Mouse (Mus musculus) kidney, postnatal 0 days (tissue): ENCODE measurements at regions not wholly inside any gene's neighbourhood (a gene's known extent, or its start where the extent isn't known, plus 50 kb on each side); places are given as distances from the start of the nearest gene placed in this dataset.
A peak's percentile ranks its signal among the peaks of the same experiment; 100 is the strongest.

Experiments used
- ATAC-seq: fragments of 200-750 bp; cut with Nextera tagmentation; replicated peaks from 2 replicates; pipeline ENCODE4 v1.8.0; 2017; ENCODE audit warnings: low read depth, moderate number of reproducible peaks, moderate TSS enrichment, moderate library complexity; ENCODE audit not compliant: low FRiP score
- DNase-seq: peaks from one replicate; pipeline ENCODE4 v3.0.0-alpha.2; 2016; ENCODE audit warnings: low spot score
- H3K27ac ChIP-seq: fragments of 300-500 bp; sonication (generic); 2 replicates; pipeline ENCODE4 v1.5.1; 2014; ENCODE audit warnings: mild to moderate bottlenecking
- H3K27me3 ChIP-seq: fragments of 300-500 bp; sonication (generic); 2 replicates; pipeline ENCODE4 v1.6.1; 2014; ENCODE audit warnings: low read length, mixed read lengths; ENCODE audit not compliant: insufficient read depth
- H3K36me3 ChIP-seq: fragments of 300-500 bp; sonication (generic); 2 replicates; pipeline ENCODE4 v1.6.1; 2014; ENCODE audit warnings: low read length, mixed read lengths; ENCODE audit not compliant: insufficient read depth
- H3K4me1 ChIP-seq: fragments of 300-500 bp; sonication (generic); replicated peaks from 2 replicates; pipeline ENCODE4 v1.6.1; 2014; ENCODE audit warnings: antibody characterized with exemption, low read length, mixed read lengths; ENCODE audit not compliant: insufficient read depth
- H3K4me2 ChIP-seq: fragments of 300-500 bp; sonication (generic); 2 replicates; pipeline ENCODE4 v1.6.1; 2014; ENCODE audit warnings: mild to moderate bottlenecking, low read length, moderate library complexity, mixed read lengths
- H3K4me3 ChIP-seq: fragments of 300-500 bp; sonication (generic); replicated peaks from 2 replicates; pipeline ENCODE4 v1.5.1; 2014; ENCODE audit warnings: low read depth, low read length
- H3K9ac ChIP-seq: fragments of 300-500 bp; sonication (generic); 2 replicates; pipeline ENCODE4 v1.6.1; 2014; ENCODE audit warnings: low read depth, low read length
- H3K9me3 ChIP-seq: fragments of 300-500 bp; sonication (generic); replicated peaks from 2 replicates; pipeline ENCODE4 v1.6.1; 2016; ENCODE audit warnings: low read length, inconsistent platforms, mixed read lengths
- CTCF ChIP-seq: IDR thresholded peaks from 2 replicates; pipeline ENCODE4 v1.5.1; 2016; ENCODE audit warnings: antibody characterized with exemption, low read depth, mild to moderate bottlenecking, moderate library complexity
- WGBS: fragments of 180-500 bp; shearing (Covaris S2); extraction: QIAGEN DNeasy Blood & Tissue Kit; methylation state at CpG from one replicate; pipeline ENCODE4 v1.1.7; 2014; 5-methylcytosine and 5-hydroxymethylcytosine counted together

- TF ChIP-seq CTCF, result no peak
- no peaks in the 10 kb centered on the region for H3K36me3 ChIP-seq
- DNase-seq (no peak), ATAC-seq (no peak)
- H3K27ac ChIP-seq, result no peak overlapping the region
- 0 out of 2 replicates have a peak, but pooled peaks cover 3% of the 10 kb centered on the region for H3K4me1 ChIP-seq
- no peaks in the 10 kb centered on the region for H3K27me3 ChIP-seq
- no peak overlapping the region for H3K9ac ChIP-seq
- no peak overlapping the region for H3K4me3 ChIP-seq
- WGBS, result 65% methylated on average over 13 of the region's 13 CpGs
- H3K4me2 ChIP-seq, result no peak overlapping the region
- H3K9me3 ChIP-seq, result no peaks in the 10 kb centered on the region
These were observed 284.2 kb upstream of the Msx2 start for GRCm38 (mm10) chr13:53756970-53757530.

DNA sequence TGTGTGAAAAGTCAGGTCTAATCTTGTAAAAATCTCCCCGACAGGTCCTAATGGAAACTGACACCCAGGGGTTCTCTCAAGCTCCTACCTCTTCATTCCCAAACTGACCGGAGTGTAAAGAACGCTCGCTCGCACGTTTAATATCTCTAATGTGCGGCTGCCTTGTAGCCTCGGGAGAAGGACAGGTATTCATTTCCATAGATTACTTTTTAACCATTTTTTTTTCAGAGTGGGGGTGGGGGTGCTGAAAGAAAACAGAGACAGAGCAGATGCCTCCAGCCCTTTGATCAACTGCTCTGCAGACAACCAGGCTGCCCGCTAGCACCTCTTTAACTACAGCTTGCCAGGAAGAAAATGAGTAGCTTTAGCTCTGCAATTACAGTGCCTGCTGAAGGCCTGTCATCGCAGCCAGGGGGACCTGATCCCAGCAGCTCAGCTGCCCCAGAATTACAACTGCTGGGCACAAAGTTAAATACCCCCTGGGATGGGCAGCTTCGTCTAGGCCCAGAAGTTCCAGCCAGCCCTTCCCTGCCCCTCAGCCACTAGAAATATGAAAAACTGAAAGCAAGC is 282.3 kb upstream of the Msx2 start:
- H3K4me3 ChIP-seq, result no peak overlapping the region
- TF ChIP-seq CTCF, result no peak
- H3K4me1 ChIP-seq, result 0 out of 2 replicates have a peak, but pooled peaks cover 3% of the 10 kb centered on the region
- no peak overlapping the region for H3K4me2 ChIP-seq
- H3K9ac ChIP-seq, result no peak overlapping the region
- H3K27ac ChIP-seq, result no peak overlapping the region
- WGBS, result 48% methylated on average over 11 of the region's 11 CpGs
- no peaks in the 10 kb centered on the region for H3K36me3 ChIP-seq
- ATAC-seq (no peak), DNase-seq (no peak)
- no peaks in the 10 kb centered on the region for H3K9me3 ChIP-seq
- H3K27me3 ChIP-seq, result no peaks in the 10 kb centered on the region

DNA sequence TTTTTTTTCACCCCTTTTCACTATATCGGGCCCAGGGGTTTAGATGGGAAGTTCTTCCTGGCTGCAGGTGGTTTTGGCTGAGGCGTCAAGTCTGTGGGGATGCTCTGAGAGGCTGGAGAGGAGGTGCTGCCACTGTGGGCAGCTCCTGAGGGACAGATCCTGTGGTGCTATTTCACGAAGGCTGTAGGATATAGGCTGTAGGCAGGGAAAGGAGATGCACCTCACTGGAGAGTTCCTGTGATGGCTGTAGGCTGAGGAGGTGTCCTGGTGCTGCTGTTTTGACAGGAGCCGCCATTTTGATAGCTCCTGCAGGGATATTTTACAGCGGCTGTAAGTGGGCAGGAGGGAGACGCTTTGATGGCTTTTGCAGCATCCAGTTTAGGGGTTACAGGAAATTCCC is 280.2 kb upstream of the Msx2 start:
- no peaks in the 10 kb centered on the region for H3K9me3 ChIP-seq
- WGBS, result 51% methylated on average over 6 of the region's 6 CpGs
- no peak for DNase-seq
- no peak overlapping the region for H3K27ac ChIP-seq
- no peaks in the 10 kb centered on the region for H3K27me3 ChIP-seq
- no peak overlapping the region for H3K4me3 ChIP-seq
- ATAC-seq, result no peak
- H3K9ac ChIP-seq, result no peak overlapping the region
- TF ChIP-seq CTCF, result no peak
- no peak overlapping the region for H3K4me2 ChIP-seq
- H3K4me1 ChIP-seq, result 0 out of 2 replicates have a peak, but pooled peaks cover 3% of the 10 kb centered on the region
- H3K36me3 ChIP-seq, result no peaks in the 10 kb centered on the region

GRCm38 (mm10) chr13:53740981-53741380 is 268.1 kb upstream of the Msx2 start:
- ATAC-seq (no peak), DNase-seq (no peak)
- WGBS, result 62% methylated on average over 6 of the region's 6 CpGs
- H3K4me2 ChIP-seq, result no peak overlapping the region
- H3K9ac ChIP-seq, result no peak overlapping the region
- no peaks in the 10 kb centered on the region for H3K4me1 ChIP-seq
- no peak overlapping the region for H3K4me3 ChIP-seq
- no peaks in the 10 kb centered on the region for H3K9me3 ChIP-seq
- TF ChIP-seq CTCF, result no peak
- H3K27me3 ChIP-seq, result no peaks in the 10 kb centered on the region
- H3K36me3 ChIP-seq, result no peaks in the 10 kb centered on the region
- no peak overlapping the region for H3K27ac ChIP-seq

- H3K4me3 ChIP-seq, result no peak overlapping the region
- H3K27me3 ChIP-seq, result no peaks in the 10 kb centered on the region
- peak; percentile 13 for DNase-seq
- H3K4me2 ChIP-seq, result no peak overlapping the region
- ATAC-seq, result no peak
- H3K9ac ChIP-seq, result no peak overlapping the region
- H3K9me3 ChIP-seq, result no peaks in the 10 kb centered on the region
- no peak for TF ChIP-seq CTCF
- 65% methylated on average over 3 of the region's 3 CpGs for WGBS
- H3K36me3 ChIP-seq, result no peaks in the 10 kb centered on the region
- no peaks in the 10 kb centered on the region for H3K4me1 ChIP-seq
- H3K27ac ChIP-seq, result no peak overlapping the region
These were observed 266.3 kb upstream of the Msx2 start for GRCm38 (mm10) chr13:53739127-53739526.

DNA sequence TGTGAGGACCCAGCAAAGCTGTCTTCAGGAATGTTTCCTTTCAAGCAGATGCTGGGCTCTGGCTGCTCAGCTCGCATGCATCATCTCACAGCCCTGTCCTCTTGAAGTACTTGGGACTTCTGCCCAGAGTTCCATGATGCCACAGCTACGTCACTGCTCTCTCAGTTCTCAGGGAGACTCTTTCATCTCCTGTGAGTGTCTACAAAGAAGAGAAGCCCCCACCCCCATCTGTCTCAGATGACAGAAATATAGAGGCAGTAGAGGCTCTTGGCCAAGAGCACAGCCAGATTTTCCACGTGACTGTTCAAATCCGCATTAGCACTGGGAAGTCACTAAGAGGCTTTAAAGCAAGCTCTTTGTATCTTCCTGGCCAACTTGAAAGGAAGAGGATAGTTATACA is 262.1 kb upstream of the Msx2 start:
- Histone ChIP-seq H3K9me3 (no peaks in the 10 kb centered on the region), H3K4me1 (no peaks in the 10 kb centered on the region), H3K27ac (no peak overlapping the region), H3K4me3 (no peak overlapping the region), H3K9ac (no peak overlapping the region), H3K4me2 (no peak overlapping the region), H3K36me3 (no peaks in the 10 kb centered on the region), H3K27me3 (no peaks in the 10 kb centered on the region)
- WGBS, result 43% methylated on average over 4 of the region's 4 CpGs
- no peak for ATAC-seq
- TF ChIP-seq CTCF, result no peak
- DNase-seq, result peak; percentile 65
